Mouse (Mus musculus) hindbrain, embryonic 10.5 days (tissue): Measurements from ENCODE around the gene Rpl23. TPM values are rescaled to one million over a fixed set of nuclear protein-coding genes. Genes with fewer than 3 reads are reported as not detected.
"Not testable (repeated sequence)": the region's sequence is repeated elsewhere in the genome, so short reads cannot be mapped to it uniquely, and the experiment has no call there.

Experiments used
- DNase-seq: peaks from one replicate; pipeline ENCODE4 v3.0.0-alpha.2; 2017; ENCODE audit warnings: low spot score
- H3K27ac ChIP-seq: fragments of 300-500 bp; sonication (generic); 2 replicates; pipeline ENCODE4 v1.5.1; 2016; ENCODE audit warnings: mild to moderate bottlenecking, moderate library complexity
- H3K27me3 ChIP-seq: fragments of 300-500 bp; sonication (generic); 2 replicates; pipeline ENCODE4 v1.6.1; 2016; ENCODE audit warnings: mild to moderate bottlenecking; ENCODE audit not compliant: poor library complexity, insufficient read depth, severe bottlenecking
- H3K36me3 ChIP-seq: fragments of 300-500 bp; sonication (generic); 2 replicates; pipeline ENCODE4 v1.6.1; 2016; ENCODE audit warnings: mild to moderate bottlenecking, moderate library complexity
- H3K4me1 ChIP-seq: fragments of 300-500 bp; sonication (generic); replicated peaks from 2 replicates; pipeline ENCODE4 v1.6.1; 2016; ENCODE audit warnings: mild to moderate bottlenecking
- H3K4me3 ChIP-seq: fragments of 300-500 bp; sonication (generic); 2 replicates; pipeline ENCODE4 v1.5.1; 2016; ENCODE audit warnings: mild to moderate bottlenecking, moderate library complexity
- H3K9me3 ChIP-seq: fragments of 300-500 bp; sonication (generic); 2 replicates; pipeline ENCODE4 v1.6.1; 2016; ENCODE audit warnings: mild to moderate bottlenecking, moderate library complexity
- WGBS: fragments of 180-500 bp; shearing (Covaris S2); methylation state at CpG from one replicate; pipeline ENCODE4 v1.1.7; 2016; 5-methylcytosine and 5-hydroxymethylcytosine counted together
- polyA plus RNA-seq: library from polyadenylated mRNA; unstranded; fragments of >200 nt; fragmentation: Nextera tagmentation; extraction: Ambion mirVana; gene quantifications from 2 replicates; pipeline ENCODE4 v1.2.1, GENCODE M21; 2016

Rpl23 gene
- polyA plus RNA-seq, 1 experiment from 2014 or later = 381 TPM

DNA sequence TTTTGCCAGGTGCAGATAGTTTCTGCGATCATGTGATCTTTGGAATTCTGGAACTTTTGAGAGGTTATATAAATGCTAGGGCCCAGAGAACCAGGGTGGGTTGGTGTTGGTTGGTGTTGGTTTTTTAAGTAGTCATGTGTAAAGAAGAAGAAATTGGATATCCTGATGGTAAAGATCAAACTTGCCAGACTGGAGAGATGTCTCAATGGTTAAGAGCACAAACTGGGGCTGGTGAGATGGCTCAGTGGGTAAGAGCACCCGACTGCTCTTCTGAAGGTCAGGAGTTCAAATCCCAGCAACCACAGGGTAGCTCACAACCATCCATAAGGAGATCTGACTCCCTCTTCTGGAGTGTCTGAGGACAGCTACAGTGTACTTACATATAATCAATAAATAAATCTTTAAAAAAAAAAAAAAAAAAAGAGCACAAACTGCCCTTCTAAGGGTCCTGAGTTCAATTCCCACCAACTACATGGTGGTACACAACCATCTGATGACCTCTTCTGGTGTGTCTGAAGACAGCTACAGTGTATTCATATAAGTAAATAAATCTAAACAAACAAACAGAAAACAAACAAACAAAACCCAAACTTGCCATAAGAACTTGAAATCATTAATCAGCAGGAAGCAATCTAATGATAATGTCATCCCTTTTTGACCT, 8.7 kb upstream of the Rpl23 start:
- WGBS = 80% methylated on average over 2 of the region's 2 CpGs
- not testable (repeated sequence) for DNase-seq, H3K4me1 ChIP-seq, H3K27ac ChIP-seq, H3K36me3 ChIP-seq, H3K9me3 ChIP-seq, H3K27me3 ChIP-seq, H3K4me3 ChIP-seq

DNA sequence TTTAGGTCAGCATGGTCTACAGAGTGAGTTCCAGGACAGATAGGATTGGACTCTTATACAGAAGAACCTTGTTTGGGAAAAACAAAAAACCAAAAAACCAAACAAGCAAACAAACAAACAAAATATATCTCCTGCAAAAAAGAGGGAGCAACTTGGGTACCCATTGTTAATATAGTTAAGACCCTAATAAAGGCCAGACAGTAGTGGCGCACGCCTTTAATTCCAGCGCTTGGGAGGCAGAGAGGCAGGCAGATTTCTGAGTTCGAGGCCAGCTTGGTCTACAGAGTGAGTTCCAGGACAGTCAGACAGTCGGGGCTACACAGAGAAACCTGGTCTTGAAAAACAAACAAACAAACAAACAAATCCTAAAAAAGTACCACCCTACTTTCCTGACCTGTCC, 7.5 kb upstream of the Rpl23 start:
- Histone ChIP-seq H3K36me3 (no peaks in the 10 kb centered on the region), H3K27ac (no peak overlapping the region), H3K4me3 (no peak overlapping the region), H3K27me3 (no peaks in the 10 kb centered on the region), H3K4me1 (no peaks in the 10 kb centered on the region), H3K9me3 (no peaks in the 10 kb centered on the region)
- 88% methylated on average over 5 of the region's 5 CpGs for WGBS
- no peak for DNase-seq

DNA sequence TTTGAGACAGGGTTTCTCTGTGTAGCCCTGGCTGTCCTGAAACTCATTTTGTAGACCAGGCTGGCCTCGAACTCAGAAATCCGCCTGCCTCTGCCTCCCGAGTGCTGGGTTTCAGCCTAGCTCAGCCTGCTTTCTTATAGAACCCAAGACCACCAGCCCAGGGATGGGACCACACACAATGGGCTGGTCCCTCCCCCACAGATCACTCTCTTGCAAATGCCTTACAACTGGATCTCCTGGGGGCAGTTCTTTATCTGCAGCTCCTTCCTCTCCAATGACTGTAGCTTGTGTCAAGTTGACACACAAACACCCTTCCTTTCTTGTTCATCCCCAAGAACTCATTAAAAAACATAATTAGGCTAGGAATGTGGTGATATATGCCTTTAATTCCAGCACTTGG, 5.7 kb upstream of the Rpl23 start:
- WGBS = 89% methylated on average over 3 of the region's 3 CpGs
- peaks cover 4% of the 10 kb centered on the region for H3K4me1 ChIP-seq
- no peak for DNase-seq
- no peaks in the 10 kb centered on the region for H3K36me3 ChIP-seq
- H3K27ac ChIP-seq = no peak overlapping the region
- H3K4me3 ChIP-seq = no peak overlapping the region
- H3K27me3 ChIP-seq = no peaks in the 10 kb centered on the region
- no peaks in the 10 kb centered on the region for H3K9me3 ChIP-seq

DNA sequence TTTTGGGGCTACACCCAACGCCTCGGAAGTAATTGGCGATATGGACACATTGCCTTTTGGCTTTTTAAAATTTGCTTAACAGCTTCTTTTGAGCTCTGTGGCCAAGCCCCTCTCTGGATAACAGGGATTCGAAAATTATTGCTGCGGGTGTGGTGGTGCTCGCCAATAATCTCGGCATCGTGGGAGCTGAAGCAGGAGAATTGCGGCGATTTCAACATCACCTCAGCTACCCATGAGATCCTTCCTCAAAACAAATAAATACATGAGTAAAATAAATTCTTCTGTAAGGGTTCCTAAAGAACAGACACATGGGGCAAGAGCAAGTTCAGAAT, 293 bp upstream of the Rpl23 start:
- Histone ChIP-seq H3K4me1 (peaks cover 24% of the 10 kb centered on the region), H3K4me3 (peak overlapping the region; percentile 99), H3K36me3 (peaks cover 40% of the 10 kb centered on the region), H3K9me3 (no peaks in the 10 kb centered on the region), H3K27ac (peak overlapping the region; percentile 99), H3K27me3 (no peaks in the 10 kb centered on the region)
- no peak for DNase-seq
- under 1% methylated on average over 10 of the region's 10 CpGs for WGBS

DNA sequence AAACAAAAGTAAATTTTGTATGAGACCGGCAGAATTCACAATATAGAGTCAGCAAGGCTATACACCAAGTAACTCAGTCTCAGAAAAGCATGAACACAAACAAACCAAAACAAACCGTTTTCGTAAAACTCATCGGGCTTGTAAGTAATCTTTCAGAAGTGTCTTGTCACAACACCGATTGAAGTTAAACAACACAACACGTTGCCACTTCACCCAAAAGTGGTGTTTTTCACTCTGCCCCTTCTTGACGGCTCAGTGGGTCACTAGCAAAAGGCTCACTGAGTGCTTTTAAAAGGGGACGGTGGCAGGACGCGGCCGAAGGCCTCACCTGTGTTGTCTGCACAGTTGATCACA, 782 bp downstream of the Rpl23 start:
- no peak for DNase-seq
- 2% methylated on average over 11 of the region's 11 CpGs for WGBS
- H3K27ac ChIP-seq = peak overlapping the region; percentile 99
- H3K4me1 ChIP-seq = peaks cover 24% of the 10 kb centered on the region
- no peaks in the 10 kb centered on the region for H3K9me3 ChIP-seq
- peaks cover 51% of the 10 kb centered on the region for H3K36me3 ChIP-seq
- no peaks in the 10 kb centered on the region for H3K27me3 ChIP-seq
- H3K4me3 ChIP-seq = peak overlapping the region; percentile 99

DNA sequence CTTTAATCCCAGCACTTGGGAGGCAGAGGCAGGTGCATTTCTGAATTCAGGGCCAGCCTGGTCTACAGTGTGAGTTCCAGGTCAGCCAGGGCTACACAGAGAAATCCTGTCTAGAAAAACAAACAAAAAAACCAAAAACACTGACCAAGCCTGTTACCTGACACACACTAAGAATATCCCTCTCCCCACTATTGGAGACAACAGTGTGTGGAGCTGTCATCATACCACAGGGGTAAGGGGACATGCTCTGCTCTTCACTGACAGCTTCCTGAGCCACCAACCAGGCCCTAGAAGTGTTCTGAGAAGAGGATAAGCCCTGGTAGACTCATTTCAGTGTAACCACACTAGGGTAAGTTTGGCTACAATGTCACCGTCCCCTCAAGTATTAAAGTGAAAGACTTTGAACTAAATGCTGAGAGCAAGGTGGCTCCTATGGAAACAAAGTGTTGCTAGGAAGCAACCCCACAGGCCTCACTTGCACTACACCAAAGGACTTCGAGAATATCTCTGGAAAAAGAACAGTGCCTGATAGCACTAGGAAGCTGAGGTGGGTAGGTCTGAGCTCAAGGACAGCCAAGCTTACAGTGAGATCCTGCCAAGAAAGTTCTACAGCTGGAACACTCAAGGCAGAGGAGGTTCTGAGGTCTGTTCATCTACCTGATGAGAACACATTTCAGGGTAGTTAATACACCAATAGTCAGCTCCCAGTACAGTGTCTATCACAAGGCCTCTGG, 2.1 kb downstream of the Rpl23 start:
- WGBS = 79% methylated on average over 2 of the region's 2 CpGs
- no peak overlapping the region for H3K27ac ChIP-seq
- H3K27me3 ChIP-seq = no peaks in the 10 kb centered on the region
- no peaks in the 10 kb centered on the region for H3K9me3 ChIP-seq
- peaks cover 37% of the 10 kb centered on the region for H3K4me1 ChIP-seq
- DNase-seq = no peak
- peak overlapping the region; percentile 99 for H3K4me3 ChIP-seq
- peaks cover 64% of the 10 kb centered on the region for H3K36me3 ChIP-seq

DNA sequence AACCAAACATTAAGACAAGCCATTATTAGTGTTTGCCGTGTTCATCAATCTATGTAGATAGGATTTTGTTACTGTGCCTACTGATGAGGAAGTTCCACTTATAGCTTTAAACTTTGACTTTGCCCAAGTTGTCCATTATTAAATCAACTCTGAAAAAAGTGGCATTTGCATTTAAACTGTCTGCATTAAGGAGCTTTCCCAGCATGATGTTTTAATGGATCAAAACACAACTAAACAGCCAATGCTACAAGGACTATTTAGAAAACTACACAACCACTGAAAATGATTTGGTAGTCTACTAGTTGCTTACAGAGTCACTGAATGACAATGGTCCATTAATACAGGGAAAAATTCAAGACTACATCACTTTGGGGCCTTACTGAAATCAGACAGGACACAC, 3.3 kb downstream of the Rpl23 start:
- no peak for DNase-seq
- WGBS = 92% methylated on average over 1 of the region's 1 CpGs
- Histone ChIP-seq H3K27me3 (no peaks in the 10 kb centered on the region), H3K27ac (no peak overlapping the region), H3K9me3 (no peaks in the 10 kb centered on the region), H3K4me3 (no peak overlapping the region), H3K4me1 (peaks cover 37% of the 10 kb centered on the region), H3K36me3 (peaks cover 66% of the 10 kb centered on the region)

DNA sequence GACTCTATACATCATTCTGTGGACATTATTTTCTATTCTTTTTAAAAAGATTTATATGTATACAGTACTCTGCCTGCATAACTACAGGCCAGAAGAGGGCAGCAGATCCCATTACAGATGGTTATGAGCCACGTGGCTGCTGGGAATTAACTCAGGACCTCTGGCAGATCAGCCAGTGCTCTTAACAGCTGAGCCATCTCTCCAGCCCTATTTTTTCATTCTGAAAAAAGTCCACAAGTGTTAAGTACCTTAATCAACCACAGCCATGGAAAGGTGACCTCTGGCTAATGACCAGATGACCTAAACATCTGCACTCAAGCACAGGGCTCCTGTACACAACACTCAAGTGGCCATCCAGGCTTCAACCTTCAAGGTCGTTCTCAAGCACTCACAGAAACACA, 5.1 kb downstream of the Rpl23 start:
- DNase-seq = peak; percentile 30
- H3K27ac ChIP-seq = no peak overlapping the region
- WGBS = 51% methylated on average over 2 of the region's 2 CpGs
- H3K4me3 ChIP-seq = no peak overlapping the region
- peaks cover 29% of the 10 kb centered on the region for H3K4me1 ChIP-seq
- H3K9me3 ChIP-seq = no peaks in the 10 kb centered on the region
- H3K27me3 ChIP-seq = no peaks in the 10 kb centered on the region
- peaks cover 66% of the 10 kb centered on the region for H3K36me3 ChIP-seq

DNA sequence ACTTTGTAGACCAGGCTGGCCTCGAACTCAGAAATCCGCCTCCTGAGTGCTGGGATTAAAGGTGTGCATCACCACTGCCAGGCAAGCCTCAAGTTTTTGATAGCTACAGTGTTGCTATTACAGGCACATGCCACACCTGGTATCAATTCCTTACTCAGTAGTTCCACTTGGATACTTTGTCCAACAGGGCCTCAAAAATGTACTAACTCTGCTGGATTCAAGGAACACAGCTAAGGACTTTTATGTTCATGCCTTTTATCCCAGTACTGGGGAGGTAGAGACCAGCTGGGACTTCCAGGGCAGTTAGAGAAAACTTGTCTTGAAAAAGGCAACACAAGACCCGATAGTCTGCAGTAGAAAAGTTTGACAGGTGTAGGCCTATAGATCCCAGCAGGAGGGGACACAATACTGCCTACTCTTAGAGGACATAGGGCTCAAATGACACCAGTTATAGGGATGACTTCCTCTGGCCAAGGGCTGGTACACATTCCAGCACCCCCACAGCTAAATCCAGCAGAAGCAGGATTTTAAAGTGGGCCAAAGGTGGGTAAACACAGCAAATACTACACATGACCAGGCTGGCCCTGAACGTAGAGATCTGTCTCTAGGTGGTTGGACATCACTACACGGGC, 5.6 kb downstream of the Rpl23 start:
- WGBS = 57% methylated on average over 5 of the region's 5 CpGs

DNA sequence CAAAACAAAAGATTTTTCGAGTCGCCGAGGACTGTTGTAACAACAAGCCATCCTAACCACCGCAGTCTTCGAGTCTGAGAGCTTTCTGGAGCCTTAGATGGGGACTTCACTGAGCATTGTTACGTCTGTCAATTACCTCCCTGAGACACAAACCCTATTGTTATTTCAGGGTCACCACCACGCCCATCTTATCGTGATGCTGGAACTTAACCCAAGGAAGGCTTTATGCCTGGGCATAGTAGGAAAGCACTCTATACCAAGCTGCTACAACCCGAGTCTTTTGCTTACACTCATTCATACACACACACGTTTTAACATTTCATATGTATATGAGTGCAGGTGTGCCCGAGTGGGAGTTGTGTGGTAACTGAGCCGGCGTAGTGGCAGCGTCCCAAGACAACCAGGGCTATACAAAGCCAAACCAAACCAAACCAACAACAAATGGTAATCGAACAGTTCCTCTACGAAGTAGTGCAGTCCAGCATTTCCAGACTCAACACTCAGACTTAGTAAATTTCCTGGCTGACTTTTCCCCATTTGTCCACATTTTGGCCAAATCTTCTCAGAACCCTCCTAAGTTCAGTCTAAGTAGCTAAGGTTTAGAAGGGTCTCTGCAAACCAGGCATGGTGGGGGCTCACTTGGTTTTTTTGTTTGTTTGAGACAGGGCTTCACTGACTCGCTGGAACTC, 6.3 kb downstream of the Rpl23 start, which contains the start of gene 1700001P01Rik:
TSS of gene 1700001P01Rik (minus strand) at position 111 of the 689 bp plus-strand sequence.
- H3K27ac ChIP-seq = peak within 1 kb of the TSS; percentile 57; the same call in 1 of the 2 replicates
- H3K27me3 ChIP-seq = no peaks in the 10 kb centered on the region
- no peak within 1 kb of the TSS for H3K4me3 ChIP-seq
- H3K4me1 ChIP-seq = peaks cover 25% of the 10 kb centered on the region
- DNase-seq = peak; percentile 17
- 39% methylated on average over 17 of the region's 17 CpGs for WGBS
- H3K9me3 ChIP-seq = no peaks in the 10 kb centered on the region
- peaks cover 59% of the 10 kb centered on the region for H3K36me3 ChIP-seq

More for the DNA sequence above, 5.6 kb downstream of the Rpl23 start:
- peaks cover 66% of the 10 kb centered on the region for H3K36me3 ChIP-seq
- H3K27ac ChIP-seq = no peak overlapping the region
- peak; percentile 14 for DNase-seq
- H3K4me1 ChIP-seq = peaks cover 29% of the 10 kb centered on the region
- H3K4me3 ChIP-seq = no peak overlapping the region
- H3K9me3 ChIP-seq = no peaks in the 10 kb centered on the region
- H3K27me3 ChIP-seq = no peaks in the 10 kb centered on the region

DNA sequence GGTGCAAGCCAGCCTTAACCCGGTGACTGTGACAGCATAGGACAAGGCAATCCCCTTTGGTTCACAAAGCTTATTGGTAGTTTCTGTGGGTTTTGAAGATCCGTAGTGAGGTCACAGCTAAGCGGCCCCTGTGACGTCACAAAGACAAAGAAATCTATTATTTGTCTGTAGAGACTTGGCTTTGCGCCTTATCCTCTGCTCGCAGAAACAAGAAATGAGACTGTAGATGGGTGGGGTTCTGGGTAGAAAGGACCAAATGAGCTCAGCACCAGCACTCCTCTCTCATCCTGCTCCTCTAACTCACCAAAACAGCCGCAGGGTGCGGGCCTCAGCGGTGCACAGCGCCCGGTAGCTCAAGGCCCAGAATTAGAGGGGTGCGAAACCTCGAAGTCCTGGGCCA, 7.1 kb downstream of the Rpl23 start:
- Histone ChIP-seq H3K4me1 (peaks cover 17% of the 10 kb centered on the region), H3K36me3 (peaks cover 52% of the 10 kb centered on the region), H3K27me3 (no peaks in the 10 kb centered on the region), H3K4me3 (no peak overlapping the region), H3K27ac (peak overlapping the region; percentile 57; the same call in 1 of the 2 replicates), H3K9me3 (no peaks in the 10 kb centered on the region)
- no peak for DNase-seq
- 76% methylated on average over 13 of the region's 13 CpGs for WGBS

DNA sequence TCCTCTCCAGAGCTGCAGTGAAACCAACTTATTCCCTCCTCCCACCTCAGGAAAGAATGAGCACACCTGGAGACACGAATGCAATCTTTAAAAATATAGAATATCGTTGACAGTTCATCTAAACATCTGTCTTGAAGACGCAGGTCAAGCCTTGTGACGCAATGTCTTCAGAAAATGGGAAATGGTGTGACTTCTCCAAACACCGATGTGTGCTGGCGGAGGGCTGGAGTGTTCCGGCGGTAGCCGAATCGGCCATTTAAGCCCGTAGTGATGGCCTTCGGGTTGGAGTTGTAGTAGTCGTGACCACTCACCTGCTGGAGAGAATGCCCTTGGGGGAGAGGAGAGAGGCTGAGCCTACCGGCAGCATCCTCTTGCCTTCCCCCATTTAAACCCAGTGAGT, 10.8 kb downstream of the Rpl23 start:
- Histone ChIP-seq H3K27me3 (no peaks in the 10 kb centered on the region), H3K27ac (no peak overlapping the region), H3K36me3 (peaks cover 15% of the 10 kb centered on the region), H3K4me1 (peaks cover 16% of the 10 kb centered on the region; the same call in 1 of the 2 replicates), H3K9me3 (no peaks in the 10 kb centered on the region), H3K4me3 (no peak overlapping the region)
- 81% methylated on average over 14 of the region's 14 CpGs for WGBS
- no peak for DNase-seq

DNA sequence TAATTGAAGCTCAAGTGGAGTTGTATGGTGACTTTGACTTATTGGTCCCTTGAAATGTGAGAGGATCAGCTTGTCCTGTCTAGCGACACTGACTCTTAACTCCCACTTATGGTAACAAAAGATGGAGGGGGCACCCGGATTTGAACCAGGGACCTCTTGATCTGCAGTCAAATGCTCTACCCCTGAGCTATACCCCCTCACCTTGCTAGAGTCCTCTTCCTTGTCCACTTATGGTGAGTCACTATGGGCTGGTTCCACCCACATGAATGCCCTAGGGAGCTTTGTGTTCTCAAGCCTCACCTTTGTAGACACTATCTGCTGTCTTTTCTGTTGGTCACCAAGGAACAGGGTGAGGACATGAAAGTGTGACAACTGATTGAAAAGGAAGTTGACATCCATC, 12.5 kb downstream of the Rpl23 start:
- no peak for DNase-seq
- H3K27me3 ChIP-seq = no peaks in the 10 kb centered on the region
- H3K4me1 ChIP-seq = peaks cover 18% of the 10 kb centered on the region
- H3K27ac ChIP-seq = no peak overlapping the region
- H3K36me3 ChIP-seq = peaks cover 3% of the 10 kb centered on the region; the same call in 1 of the 2 replicates
- H3K4me3 ChIP-seq = no peak overlapping the region
- 33% methylated on average over 2 of the region's 2 CpGs for WGBS
- no peaks in the 10 kb centered on the region for H3K9me3 ChIP-seq
